Mouse (Mus musculus) E14TG2a.4 (cell line): ENCODE measurements around the gene Spata13.

Source experiments
- CTCF ChIP-seq: conservative IDR thresholded peaks from 2 replicates; pipeline ENCODE4 v1.5.1; 2014; ENCODE audit warnings: low read length
- NANOG ChIP-seq: IDR thresholded peaks from 2 replicates; pipeline ENCODE4 v1.6.1; 2014; ENCODE audit warnings: borderline replicate concordance, low read length, mixed read lengths

GRCm38 (mm10) chr14:60753801-60754126 lies 120.0 kb downstream of the Spata13 start:
- TF ChIP-seq CTCF (no peak), NANOG (no peak)
